ENCODE assay signal across 10 mouse cellular contexts in the genomic region with DNA sequence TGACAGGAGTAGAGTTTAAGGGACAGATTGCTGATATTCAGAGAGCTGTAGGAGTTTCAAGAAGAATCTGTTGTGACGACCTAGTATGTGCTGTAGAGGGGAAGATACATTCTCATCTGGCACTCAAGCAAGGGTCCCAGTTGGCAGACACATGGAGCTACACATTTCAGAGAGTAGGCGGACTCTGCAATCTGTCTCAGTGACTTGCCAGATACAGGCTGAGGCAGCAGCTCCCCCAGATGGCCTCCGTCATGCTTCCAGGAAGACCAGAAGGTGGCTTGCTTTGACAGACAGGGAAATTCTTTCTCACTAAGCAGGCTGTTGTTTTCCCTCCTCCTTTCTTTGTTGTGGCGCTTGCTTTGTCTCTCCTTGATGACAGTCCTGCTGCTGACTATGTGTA.
DNase-seq lines count a peak whose midpoint lies in the region; ATAC-seq and TF ChIP-seq lines count a peak whose summit lies in the region.
"Had no signal": no experiment of that assay in that cellular context is flagged by ENCODE, and none has a peak within 500 bp of the region (broad histone marks: within the 10 kb centered on the region; RNA-seq: fewer than 3 reads in every experiment).

No protein-coding gene starts in this region.

- WGBS in intestine, postnatal 0 days = 56% methylated on average over 4 of the region's 4 CpGs
- WGBS in intestine, embryonic 16.5 days = 37% methylated on average over 4 of the region's 4 CpGs
- 30% methylated on average over 4 of the region's 4 CpGs for WGBS in forebrain, postnatal 0 days
- WGBS in lung, embryonic 14.5 days = 31% methylated on average over 4 of the region's 4 CpGs

- no peaks in the 10 kb centered on the region for H3K36me3 ChIP-seq in intestine, postnatal 0 days (ENCODE audit: control insufficient read depth, insufficient read depth)
- no peaks in the 10 kb centered on the region for H3K36me3 ChIP-seq in intestine, embryonic 16.5 days (ENCODE audit: control insufficient read depth, insufficient read depth, low read length)
- no peaks in the 10 kb centered on the region for H3K36me3 ChIP-seq in forebrain, postnatal 0 days (ENCODE audit: insufficient read depth)
- no peaks in the 10 kb centered on the region for H3K36me3 ChIP-seq in lung, embryonic 14.5 days (ENCODE audit: insufficient read depth)
- H3K36me3 ChIP-seq: heart, embryonic 13.5 days; neural tube, embryonic 12.5 days had no signal

- no peaks in the 10 kb centered on the region for H3K4me1 ChIP-seq in intestine, postnatal 0 days (replicated peaks; ENCODE audit: control insufficient read depth, insufficient read depth, low read length)
- peaks cover 5% of the 10 kb centered on the region; the same call in 1 of the 2 replicates for H3K4me1 ChIP-seq in intestine, embryonic 16.5 days (ENCODE audit: control insufficient read depth, insufficient read depth, low read length)
- no peaks in the 10 kb centered on the region for H3K4me1 ChIP-seq in forebrain, postnatal 0 days (ENCODE audit: insufficient read depth)
- no peaks in the 10 kb centered on the region for H3K4me1 ChIP-seq in lung, embryonic 14.5 days (ENCODE audit: insufficient read depth)
- H3K4me1 ChIP-seq: neural tube, embryonic 12.5 days had no signal

- no peak overlapping the region for H3K4me3 ChIP-seq in intestine, postnatal 0 days (ENCODE audit: low read depth, low read length)
- no peak overlapping the region for H3K4me3 ChIP-seq in intestine, embryonic 16.5 days (ENCODE audit: low read length)
- H3K4me3 ChIP-seq in forebrain, postnatal 0 days (ENCODE audit: low read depth, low read length) = no peak overlapping the region
- no peak overlapping the region for H3K4me3 ChIP-seq in lung, embryonic 14.5 days (ENCODE audit: low read depth, low read length)
- H3K4me3 ChIP-seq: heart, embryonic 13.5 days; neural tube, embryonic 12.5 days had no signal

- H3K9me3 ChIP-seq in intestine, postnatal 0 days (ENCODE audit: control insufficient read depth) = no peaks in the 10 kb centered on the region
- no peaks in the 10 kb centered on the region for H3K9me3 ChIP-seq in intestine, embryonic 16.5 days (ENCODE audit: control insufficient read depth, low read length)
- no peaks in the 10 kb centered on the region for H3K9me3 ChIP-seq in forebrain, postnatal 0 days (ENCODE audit: low read length)
- H3K9me3 ChIP-seq in lung, embryonic 14.5 days (ENCODE audit: low read depth, low read length) = no peaks in the 10 kb centered on the region
- H3K9me3 ChIP-seq: heart, embryonic 13.5 days; neural tube, embryonic 12.5 days had no signal

- no peak for ATAC-seq in intestine, postnatal 0 days
- ATAC-seq in intestine, embryonic 16.5 days = no peak
- ATAC-seq in forebrain, postnatal 0 days = peak; percentile 98
- ATAC-seq in lung, embryonic 14.5 days (ENCODE audit: insufficient read depth) = peak; percentile 52; the same call in 1 of the 2 replicates

- no peak overlapping the region for H3K9ac ChIP-seq in intestine, postnatal 0 days (ENCODE audit: low read depth, low read length)
- no peak overlapping the region for H3K9ac ChIP-seq in intestine, embryonic 16.5 days (ENCODE audit: low read depth, low read length)
- H3K9ac ChIP-seq in forebrain, postnatal 0 days = no peak overlapping the region
- no peak overlapping the region for H3K9ac ChIP-seq in lung, embryonic 14.5 days
- H3K9ac ChIP-seq: heart, embryonic 13.5 days; neural tube, embryonic 12.5 days had no signal

- peak; percentile 54 for TF ChIP-seq CTCF in intestine, postnatal 0 days (IDR thresholded peaks at IDR 0.05; ENCODE audit: low read depth)
- TF ChIP-seq CTCF in brain, embryonic 14.5 days (IDR thresholded peaks at IDR 0.05; ENCODE audit: borderline replicate concordance, extremely low read depth, insufficient read depth, insufficient read length) = no peak
- peak; percentile 40 for TF ChIP-seq CTCF in forebrain, postnatal 0 days (IDR thresholded peaks at IDR 0.05; ENCODE audit: low read depth)
- 0 out of 2 replicates have a peak, but pooled peaks have one; percentile 17 for TF ChIP-seq CTCF in lung, embryonic 14.5 days (IDR thresholded peaks at IDR 0.05; ENCODE audit: low read depth)

- H3K27ac ChIP-seq in intestine, postnatal 0 days (ENCODE audit: low read depth, low read length) = no peak overlapping the region
- no peak overlapping the region for H3K27ac ChIP-seq in intestine, embryonic 16.5 days (ENCODE audit: low read length)
- H3K27ac ChIP-seq in forebrain, postnatal 0 days (ENCODE audit: low read depth, low read length) = no peak overlapping the region
- H3K27ac ChIP-seq in lung, embryonic 14.5 days (ENCODE audit: low read depth) = no peak overlapping the region
- H3K27ac ChIP-seq: heart, embryonic 13.5 days; neural tube, embryonic 12.5 days had no signal

- H3K4me2 ChIP-seq in intestine, postnatal 0 days (replicated peaks; ENCODE audit: low read depth) = no peak overlapping the region
- no peak overlapping the region for H3K4me2 ChIP-seq in intestine, embryonic 16.5 days (ENCODE audit: low read depth, low read length)
- H3K4me2 ChIP-seq in forebrain, postnatal 0 days (ENCODE audit: low read depth) = no peak overlapping the region
- no peak overlapping the region for H3K4me2 ChIP-seq in lung, embryonic 14.5 days
- H3K4me2 ChIP-seq: heart, embryonic 13.5 days; neural tube, embryonic 12.5 days had no signal

- TF ChIP-seq POLR2A in brain, embryonic 14.5 days (IDR thresholded peaks at IDR 0.05; ENCODE audit: borderline replicate concordance, extremely low read depth, insufficient read depth, insufficient read length, poor library complexity, severe bottlenecking) = no peak

- DNase-seq in brain, embryonic 14.5 days (ENCODE audit: low read depth) = peak; percentile 93
- DNase-seq in forebrain, postnatal 0 days = peak; percentile 89
- DNase-seq in kidney, postnatal 36 days = peak; percentile 23 to 40
- DNase-seq in lung, embryonic 14.5 days = peak; percentile 47
- peak; percentile 20 to 36 for DNase-seq in thymus, postnatal 36 days
- DNase-seq in testis, postnatal 10 days (ENCODE audit: low spot score) = no peak

- no peaks in the 10 kb centered on the region for H3K27me3 ChIP-seq in intestine, postnatal 0 days (replicated peaks; ENCODE audit: control insufficient read depth, insufficient read depth, low read length)
- no peaks in the 10 kb centered on the region for H3K27me3 ChIP-seq in intestine, embryonic 16.5 days (replicated peaks; ENCODE audit: control insufficient read depth, insufficient read depth, low read length)
- H3K27me3 ChIP-seq in forebrain, postnatal 0 days (ENCODE audit: insufficient read depth, low read length) = no peaks in the 10 kb centered on the region
- H3K27me3 ChIP-seq in lung, embryonic 14.5 days (ENCODE audit: insufficient read depth, low read length) = no peaks in the 10 kb centered on the region
- H3K27me3 ChIP-seq: heart, embryonic 13.5 days; neural tube, embryonic 12.5 days had no signal

Comparison
In these comparisons a context has a peak if more than half of its experiments do, and no peak if none do; other contexts are left out.
1. ATAC-seq: peak in forebrain, postnatal 0 days (single experiment) and lung, embryonic 14.5 days (single experiment); none in intestine, postnatal 0 days (single experiment) and intestine, embryonic 16.5 days (single experiment).